Mouse (Mus musculus): ENCODE data around the gene Il1b.

DNA sequence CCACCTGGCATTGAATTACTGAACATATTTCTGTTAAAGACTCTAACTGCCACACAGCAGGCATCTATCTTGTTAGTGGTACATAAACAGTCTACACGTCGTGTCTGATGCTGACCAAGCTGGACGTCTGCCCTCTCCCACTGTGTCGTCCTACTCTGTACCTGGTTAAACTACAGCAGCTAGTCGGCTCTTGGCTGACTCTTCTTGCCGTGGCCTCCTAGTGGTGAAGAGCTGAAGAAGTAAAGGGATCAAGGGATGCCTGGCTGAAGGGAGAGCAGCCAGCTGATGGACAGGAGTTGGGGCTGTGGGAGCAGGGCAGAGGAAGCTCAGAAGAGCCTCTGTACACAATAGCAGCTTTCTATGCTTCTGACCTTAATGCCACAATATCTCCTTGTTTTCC, 22.6 kb upstream of the Il1b start:
- TF ChIP-seq CTCF (IDR thresholded peaks at IDR 0.05; ENCODE audit: low read depth) = peak; percentile 71
- no peak for TF ChIP-seq EP300 (optimal IDR thresholded peaks at IDR 0.05)

Measured in stomach, postnatal 0 days (tissue).